Mouse (Mus musculus) heart, adult 2 months (tissue): ENCODE results near the gene Lpar5.

Experiments
- CTCF ChIP-seq: fragments of 200-600 bp; IDR thresholded peaks from 2 replicates; pipeline ENCODE4 v1.8.1; 2022; ENCODE audit warnings: antibody characterized with exemption, mild to moderate bottlenecking, moderate library complexity
- EP300 ChIP-seq: fragments of 200-500 bp; IDR thresholded peaks from 2 replicates; pipeline ENCODE4 v1.6.1; 2011; ENCODE audit warnings: low read depth, low read length, control low read depth; ENCODE audit not compliant: insufficient read depth

DNA sequence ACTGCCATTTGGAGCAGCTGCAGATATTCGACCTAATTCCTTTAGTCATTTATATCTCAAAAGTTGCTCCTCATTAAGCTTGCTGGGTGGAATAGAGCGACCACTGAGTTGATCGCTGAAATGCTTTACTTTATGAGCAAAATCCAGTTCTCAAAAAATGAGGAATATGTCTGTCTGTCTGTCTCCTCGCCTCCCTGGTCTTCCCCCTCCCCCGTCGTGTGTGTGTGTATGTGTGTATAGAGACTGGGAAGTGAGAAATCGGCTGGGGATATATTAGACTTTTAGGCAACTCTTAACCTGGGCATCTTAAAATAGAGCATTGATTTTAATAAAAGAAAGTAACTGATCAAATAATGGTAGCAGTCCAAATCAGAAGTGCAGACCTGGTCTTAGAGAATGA lies 27.5 kb upstream of the Lpar5 start:
- no peak for TF ChIP-seq EP300
- TF ChIP-seq CTCF, result no peak
